ENCODE assay signal across 8 mouse cellular contexts in the genomic region with DNA sequence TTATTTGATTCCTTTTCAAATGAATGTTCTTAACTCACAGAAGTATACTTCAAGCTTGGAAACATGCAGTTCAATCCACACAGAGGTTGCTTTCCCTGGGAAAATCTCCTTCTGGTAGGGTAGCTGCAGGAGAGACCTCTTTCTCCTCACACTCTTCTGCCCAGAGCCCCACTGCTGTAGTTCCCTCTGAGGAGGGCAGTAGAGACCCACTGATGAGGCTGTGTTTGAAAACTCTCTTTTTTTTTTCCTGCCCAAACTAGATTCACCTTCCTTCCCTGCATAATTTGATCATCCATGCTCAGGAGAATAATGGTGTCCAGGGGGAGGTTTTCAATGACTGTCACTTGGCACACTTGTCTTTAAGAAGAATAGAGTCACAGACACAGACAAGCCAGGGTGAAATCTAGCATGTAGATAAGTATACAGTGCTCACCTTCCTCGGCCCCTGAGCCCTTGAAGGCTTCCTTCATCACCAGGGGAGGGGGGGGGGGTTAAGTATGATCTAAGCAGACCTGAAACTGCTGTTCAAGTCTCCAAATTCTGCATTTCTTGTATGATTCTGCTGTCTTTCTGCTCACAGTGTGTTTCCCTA.
DNase-seq lines count a peak whose midpoint lies in the region; ATAC-seq and TF ChIP-seq lines count a peak whose summit lies in the region.

No protein-coding gene starts in this region.

- H3K27ac ChIP-seq in heart, adult 2 months = no peak overlapping the region
- 0 out of 2 replicates have a peak overlapping the region, but pooled peaks have one; percentile 18 for H3K27ac ChIP-seq in midbrain, embryonic 10.5 days (replicated peaks)
- no peak overlapping the region for H3K27ac ChIP-seq in midbrain, embryonic 15.5 days
- H3K27ac ChIP-seq in embryonic facial prominence, embryonic 13.5 days = 0 out of 2 replicates have a peak overlapping the region, but pooled peaks have one; percentile 7
- peak overlapping the region; percentile 51 for H3K27ac ChIP-seq in midbrain, embryonic 13.5 days
- no peak overlapping the region for H3K27ac ChIP-seq in liver, embryonic 12.5 days

- no peak for DNase-seq in heart, adult 2 months
- no peak for DNase-seq in heart, adult 8-10 months (ENCODE audit: low spot score)
- DNase-seq in midbrain, embryonic 10.5 days (ENCODE audit: low spot score) = peak; percentile 22

- H3K36me3 ChIP-seq in heart, adult 2 months (ENCODE audit: control insufficient read depth, insufficient read depth, low read length) = no peaks in the 10 kb centered on the region
- no peaks in the 10 kb centered on the region for H3K36me3 ChIP-seq in midbrain, embryonic 10.5 days
- no peaks in the 10 kb centered on the region for H3K36me3 ChIP-seq in midbrain, embryonic 15.5 days (replicated peaks)
- H3K36me3 ChIP-seq in embryonic facial prominence, embryonic 13.5 days = no peaks in the 10 kb centered on the region
- no peaks in the 10 kb centered on the region for H3K36me3 ChIP-seq in midbrain, embryonic 13.5 days
- H3K36me3 ChIP-seq in liver, embryonic 12.5 days = no peaks in the 10 kb centered on the region

- peak; percentile 75 for TF ChIP-seq CTCF in heart, adult 2 months (IDR thresholded peaks at IDR 0.05)

- intact Hi-C loops in heart, adult 2 months (cut with DNase I) = no loop called here

- no peaks in the 10 kb centered on the region for H3K79me2 ChIP-seq in heart, adult 2 months (replicated peaks; ENCODE audit: control insufficient read depth, insufficient read depth, low read length)

- WGBS in heart, adult 2 months = 43% methylated on average over 1 of the region's 1 CpGs
- 60% methylated on average over 1 of the region's 1 CpGs for WGBS in midbrain, embryonic 10.5 days
- 6% methylated on average over 1 of the region's 1 CpGs for WGBS in midbrain, embryonic 15.5 days
- WGBS in embryonic facial prominence, embryonic 13.5 days = 36% methylated on average over 1 of the region's 1 CpGs
- 7% methylated on average over 1 of the region's 1 CpGs for WGBS in midbrain, embryonic 13.5 days
- WGBS in liver, embryonic 12.5 days (ENCODE audit: insufficient replicate concordance) = 33% methylated on average over 1 of the region's 1 CpGs

- H3K9ac ChIP-seq in heart, adult 2 months (ENCODE audit: low read depth, low read length) = no peak overlapping the region
- H3K9ac ChIP-seq in midbrain, embryonic 15.5 days = no peak overlapping the region
- H3K9ac ChIP-seq in embryonic facial prominence, embryonic 13.5 days = no peak overlapping the region
- no peak overlapping the region for H3K9ac ChIP-seq in midbrain, embryonic 13.5 days (replicated peaks)
- no peak overlapping the region for H3K9ac ChIP-seq in liver, embryonic 12.5 days

- H3K9me3 ChIP-seq in midbrain, embryonic 10.5 days (replicated peaks) = no peaks in the 10 kb centered on the region
- H3K9me3 ChIP-seq in midbrain, embryonic 15.5 days = no peaks in the 10 kb centered on the region
- H3K9me3 ChIP-seq in embryonic facial prominence, embryonic 13.5 days = no peaks in the 10 kb centered on the region
- H3K9me3 ChIP-seq in midbrain, embryonic 13.5 days = no peaks in the 10 kb centered on the region
- no peaks in the 10 kb centered on the region for H3K9me3 ChIP-seq in liver, embryonic 12.5 days (replicated peaks)

- no peak for TF ChIP-seq EP300 in heart, adult 2 months (IDR thresholded peaks at IDR 0.05; ENCODE audit: insufficient read depth, low read depth, low read length)

- H3K4me1 ChIP-seq in heart, adult 2 months (ENCODE audit: control insufficient read depth, insufficient read depth, low read length) = no peaks in the 10 kb centered on the region
- peaks cover 20% of the 10 kb centered on the region for H3K4me1 ChIP-seq in midbrain, embryonic 10.5 days
- H3K4me1 ChIP-seq in midbrain, embryonic 15.5 days = peaks cover 10% of the 10 kb centered on the region
- 0 out of 2 replicates have a peak, but pooled peaks cover 10% of the 10 kb centered on the region for H3K4me1 ChIP-seq in embryonic facial prominence, embryonic 13.5 days
- H3K4me1 ChIP-seq in midbrain, embryonic 13.5 days (replicated peaks) = peaks cover 31% of the 10 kb centered on the region
- no peaks in the 10 kb centered on the region for H3K4me1 ChIP-seq in liver, embryonic 12.5 days

- no peaks in the 10 kb centered on the region for H3K27me3 ChIP-seq in heart, adult 2 months (ENCODE audit: control insufficient read depth, insufficient read depth, low read length)
- no peaks in the 10 kb centered on the region for H3K27me3 ChIP-seq in midbrain, embryonic 10.5 days (ENCODE audit: low read depth, poor library complexity, severe bottlenecking)
- no peaks in the 10 kb centered on the region for H3K27me3 ChIP-seq in midbrain, embryonic 15.5 days (replicated peaks)
- no peaks in the 10 kb centered on the region for H3K27me3 ChIP-seq in embryonic facial prominence, embryonic 13.5 days
- no peaks in the 10 kb centered on the region for H3K27me3 ChIP-seq in midbrain, embryonic 13.5 days
- H3K27me3 ChIP-seq in liver, embryonic 12.5 days (replicated peaks) = no peaks in the 10 kb centered on the region

- no peak overlapping the region for H3K4me2 ChIP-seq in midbrain, embryonic 15.5 days
- no peak overlapping the region for H3K4me2 ChIP-seq in embryonic facial prominence, embryonic 13.5 days
- no peak overlapping the region for H3K4me2 ChIP-seq in midbrain, embryonic 13.5 days (replicated peaks)
- no peak overlapping the region for H3K4me2 ChIP-seq in liver, embryonic 12.5 days

- TF ChIP-seq POLR2A in heart, adult 2 months (IDR thresholded peaks at IDR 0.05; ENCODE audit: insufficient read depth, low read depth, low read length) = no peak

- ATAC-seq in midbrain, embryonic 15.5 days (replicated peaks) = no peak
- ATAC-seq in embryonic facial prominence, embryonic 13.5 days (ENCODE audit: insufficient number of reproducible peaks, insufficient read depth, low FRiP score, low TSS enrichment, low read depth) = no peak
- ATAC-seq in midbrain, embryonic 13.5 days = peak; percentile 84
- no peak for ATAC-seq in liver, embryonic 12.5 days
- no peak for ATAC-seq in megakaryocyte progenitor cell, adult 5-6 weeks (replicated peaks; ENCODE audit: poor library complexity)

- no peak overlapping the region for H3K4me3 ChIP-seq in heart, adult 2 months
- no peak overlapping the region for H3K4me3 ChIP-seq in midbrain, embryonic 10.5 days
- H3K4me3 ChIP-seq in midbrain, embryonic 15.5 days = no peak overlapping the region
- no peak overlapping the region for H3K4me3 ChIP-seq in embryonic facial prominence, embryonic 13.5 days
- no peak overlapping the region for H3K4me3 ChIP-seq in midbrain, embryonic 13.5 days (replicated peaks)
- no peak overlapping the region for H3K4me3 ChIP-seq in liver, embryonic 12.5 days

Comparison
In these comparisons a context has a peak if more than half of its experiments do, and no peak if none do; other contexts are left out.
1. H3K27ac ChIP-seq: peak in midbrain, embryonic 10.5 days (single experiment), embryonic facial prominence, embryonic 13.5 days (single experiment) and midbrain, embryonic 13.5 days (single experiment); none in heart, adult 2 months (single experiment), midbrain, embryonic 15.5 days (single experiment) and liver, embryonic 12.5 days (single experiment).